Mouse (Mus musculus): Measurements from ENCODE around the gene Cxcr5. TPM values are rescaled to one million over a fixed set of nuclear protein-coding genes. Genes with fewer than 3 reads are reported as not detected.

Cxcr5 gene
- polyA plus RNA-seq, 1 experiment, result not detected

GRCm38 (mm10) chr9:44488855-44489381 is 72.8 kb downstream of the Cxcr5 start:
- no peak overlapping the region for H3K4me3 ChIP-seq (replicated peaks)
- TF ChIP-seq GATA1 (IDR thresholded peaks at IDR 0.05; ENCODE audit: low read length) (no peak), TAL1 (IDR thresholded peaks at IDR 0.05; ENCODE audit: low read length) (no peak)
- H3K27me3 ChIP-seq (ENCODE audit: control insufficient read depth), result peaks cover 16% of the 10 kb centered on the region
- no peaks in the 10 kb centered on the region; the same call in 1 of the 2 replicates for H3K4me1 ChIP-seq (ENCODE audit: control insufficient read depth)
- H3K9me3 ChIP-seq (ENCODE audit: control insufficient read depth, low read length), result no peaks in the 10 kb centered on the region
- H3K36me3 ChIP-seq (ENCODE audit: control insufficient read depth), result no peaks in the 10 kb centered on the region

- H3K36me3 ChIP-seq (ENCODE audit: control insufficient read depth), result no peaks in the 10 kb centered on the region
- no peak overlapping the region for H3K4me3 ChIP-seq (replicated peaks)
- H3K4me1 ChIP-seq (ENCODE audit: control insufficient read depth), result peaks cover under 1% of the 10 kb centered on the region
- peaks cover 21% of the 10 kb centered on the region for H3K27me3 ChIP-seq (ENCODE audit: control insufficient read depth)
- H3K9me3 ChIP-seq (ENCODE audit: control insufficient read depth, low read length), result no peaks in the 10 kb centered on the region
- TF ChIP-seq TAL1 (IDR thresholded peaks at IDR 0.05; ENCODE audit: low read length) (no peak), GATA1 (IDR thresholded peaks at IDR 0.05; ENCODE audit: low read length) (no peak)
These were observed 73.3 kb downstream of the Cxcr5 start for GRCm38 (mm10) chr9:44488416-44488815.

GRCm38 (mm10) chr9:44487441-44487840 is 74.2 kb downstream of the Cxcr5 start:
- no peak for TF ChIP-seq TAL1 (IDR thresholded peaks at IDR 0.05; ENCODE audit: low read length)
- H3K4me1 ChIP-seq (ENCODE audit: control insufficient read depth), result peaks cover 5% of the 10 kb centered on the region
- H3K4me3 ChIP-seq (replicated peaks), result peak overlapping the region; percentile 14
- H3K9me3 ChIP-seq (ENCODE audit: control insufficient read depth, low read length), result no peaks in the 10 kb centered on the region
- H3K36me3 ChIP-seq (ENCODE audit: control insufficient read depth), result no peaks in the 10 kb centered on the region
- peaks cover 27% of the 10 kb centered on the region for H3K27me3 ChIP-seq (ENCODE audit: control insufficient read depth)

- no peaks in the 10 kb centered on the region for H3K36me3 ChIP-seq (ENCODE audit: control insufficient read depth)
- H3K4me3 ChIP-seq (replicated peaks), result peak overlapping the region; percentile 14
- H3K4me1 ChIP-seq (ENCODE audit: control insufficient read depth), result peaks cover 5% of the 10 kb centered on the region
- peaks cover 33% of the 10 kb centered on the region for H3K27me3 ChIP-seq (ENCODE audit: control insufficient read depth)
- TF ChIP-seq GATA1 (IDR thresholded peaks at IDR 0.05; ENCODE audit: low read length) (no peak), TAL1 (IDR thresholded peaks at IDR 0.05; ENCODE audit: low read length) (no peak)
- no peaks in the 10 kb centered on the region for H3K9me3 ChIP-seq (ENCODE audit: control insufficient read depth, low read length)
These were observed 74.8 kb downstream of the Cxcr5 start for GRCm38 (mm10) chr9:44486741-44487421.

GRCm38 (mm10) chr9:44486335-44486734 is 75.3 kb downstream of the Cxcr5 start:
- TF ChIP-seq GATA1 (IDR thresholded peaks at IDR 0.05; ENCODE audit: low read length) (no peak), TAL1 (IDR thresholded peaks at IDR 0.05; ENCODE audit: low read length) (no peak)
- no peak overlapping the region for H3K4me3 ChIP-seq (replicated peaks)
- H3K9me3 ChIP-seq (ENCODE audit: control insufficient read depth, low read length), result no peaks in the 10 kb centered on the region
- peaks cover 39% of the 10 kb centered on the region for H3K27me3 ChIP-seq (ENCODE audit: control insufficient read depth)
- peaks cover 5% of the 10 kb centered on the region for H3K4me1 ChIP-seq (ENCODE audit: control insufficient read depth)
- H3K36me3 ChIP-seq (ENCODE audit: control insufficient read depth), result no peaks in the 10 kb centered on the region

GRCm38 (mm10) chr9:44485516-44486161 is 76.0 kb downstream of the Cxcr5 start:
- Histone ChIP-seq H3K9me3 (ENCODE audit: control insufficient read depth, low read length) (no peaks in the 10 kb centered on the region), H3K36me3 (ENCODE audit: control insufficient read depth) (no peaks in the 10 kb centered on the region), H3K4me1 (ENCODE audit: control insufficient read depth) (peaks cover 5% of the 10 kb centered on the region), H3K27me3 (ENCODE audit: control insufficient read depth) (peaks cover 46% of the 10 kb centered on the region), H3K4me3 (replicated peaks) (no peak overlapping the region)
- TF ChIP-seq GATA1 (IDR thresholded peaks at IDR 0.05; ENCODE audit: low read length) (no peak), TAL1 (IDR thresholded peaks at IDR 0.05; ENCODE audit: low read length) (no peak)

- peaks cover 5% of the 10 kb centered on the region for H3K4me1 ChIP-seq (ENCODE audit: control insufficient read depth)
- TF ChIP-seq TAL1 (IDR thresholded peaks at IDR 0.05; ENCODE audit: low read length) (no peak), GATA1 (IDR thresholded peaks at IDR 0.05; ENCODE audit: low read length) (no peak)
- no peak overlapping the region for H3K4me3 ChIP-seq (replicated peaks)
- H3K27me3 ChIP-seq (ENCODE audit: control insufficient read depth), result peaks cover 51% of the 10 kb centered on the region
- H3K36me3 ChIP-seq (ENCODE audit: control insufficient read depth), result no peaks in the 10 kb centered on the region
- H3K9me3 ChIP-seq (ENCODE audit: control insufficient read depth, low read length), result no peaks in the 10 kb centered on the region
These were observed 76.6 kb downstream of the Cxcr5 start for GRCm38 (mm10) chr9:44485105-44485515.

GRCm38 (mm10) chr9:44484311-44485104 is 77.2 kb downstream of the Cxcr5 start:
- peaks cover 10% of the 10 kb centered on the region for H3K4me1 ChIP-seq (ENCODE audit: control insufficient read depth)
- no peaks in the 10 kb centered on the region for H3K9me3 ChIP-seq (ENCODE audit: control insufficient read depth, low read length)
- peaks cover 57% of the 10 kb centered on the region for H3K27me3 ChIP-seq (ENCODE audit: control insufficient read depth)
- H3K4me3 ChIP-seq (replicated peaks), result peak overlapping the region; percentile 62
- TF ChIP-seq GATA1 (IDR thresholded peaks at IDR 0.05; ENCODE audit: low read length) (no peak), TAL1 (IDR thresholded peaks at IDR 0.05; ENCODE audit: low read length) (no peak)
- no peaks in the 10 kb centered on the region for H3K36me3 ChIP-seq (ENCODE audit: control insufficient read depth)
